8 mouse cellular contexts compared by ENCODE assay signal in the genomic region with DNA sequence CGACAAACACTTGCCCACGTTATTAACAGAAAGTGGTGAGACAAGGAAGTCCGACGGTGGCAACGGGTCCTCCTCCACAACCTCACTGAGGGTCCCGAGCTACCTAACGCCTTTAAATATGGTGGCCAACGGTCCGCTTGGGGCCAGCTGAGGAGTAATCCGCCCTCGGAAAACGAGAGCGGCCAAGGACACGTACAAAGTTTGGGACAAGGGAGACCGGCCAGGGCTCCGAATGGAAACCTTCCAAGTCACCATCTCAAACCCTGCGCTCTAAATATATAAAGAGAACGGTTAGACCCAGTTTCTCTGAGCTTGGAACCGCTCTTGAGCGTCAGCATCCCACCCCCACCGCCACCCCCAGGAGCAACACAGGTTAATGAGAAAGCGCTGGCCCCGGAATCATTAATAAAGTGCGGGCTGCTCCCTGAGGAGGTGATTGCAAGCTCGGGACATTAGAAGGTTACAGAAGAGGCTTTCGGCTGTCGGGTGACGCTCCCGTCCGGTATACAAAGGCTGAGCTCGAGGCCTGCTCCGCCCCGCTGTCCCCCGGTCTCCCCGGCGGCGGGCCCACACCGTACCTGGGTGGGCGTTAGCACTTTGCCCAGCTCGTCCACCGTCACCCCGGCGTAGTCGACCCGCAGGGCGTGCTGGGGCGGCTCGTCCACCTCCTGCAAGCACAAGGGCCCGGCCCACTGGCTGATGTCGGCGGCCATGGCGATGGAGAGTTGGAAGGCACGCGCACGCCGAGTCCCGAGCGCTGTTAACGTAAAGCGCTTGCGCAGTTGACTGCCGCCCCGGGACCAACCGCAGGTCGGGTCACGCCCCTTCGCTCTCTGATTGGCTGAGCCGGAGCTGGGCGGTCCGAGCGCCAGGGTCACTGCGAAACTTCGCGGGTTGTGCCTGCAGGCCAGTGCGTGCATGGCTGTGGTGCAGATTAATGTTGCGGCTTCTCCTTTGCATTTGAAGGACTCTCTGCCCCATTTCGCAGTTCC. TPM values are rescaled to one million over a fixed set of nuclear protein-coding genes. Genes with fewer than 3 reads are reported as not detected.
DNase-seq lines count a peak whose midpoint lies in the region; ATAC-seq and TF ChIP-seq lines count a peak whose summit lies in the region.

A gene (minus strand): TSS at position 795 of the 992 bp plus-strand sequence.

- peak within 1 kb of the TSS; percentile 63 for H3K9ac ChIP-seq in kidney, embryonic 15.5 days

- no peak for TF ChIP-seq POLR2A in bone marrow macrophage, adult 2 months (IDR thresholded peaks at IDR 0.05; ENCODE audit: borderline replicate concordance, low read depth, low read length)
- TF ChIP-seq POLR2A in embryonic fibroblast, embryonic 13.5 days (IDR thresholded peaks at IDR 0.05; ENCODE audit: low read depth, low read length): peak; percentile 61; the same call in 1 of the 2 replicates

- H3K36me3 ChIP-seq in heart, embryonic 10.5 days: peaks cover 33% of the 10 kb centered on the region
- peaks cover 31% of the 10 kb centered on the region for H3K36me3 ChIP-seq in kidney, embryonic 15.5 days

- H3K4me2 ChIP-seq in kidney, embryonic 15.5 days: peak within 1 kb of the TSS; percentile 65

- DNase-seq in A20 (ENCODE audit: low read depth, low spot score): peak; percentile 95
- DNase-seq in heart, embryonic 10.5 days (ENCODE audit: low spot score): peak; percentile 98
- peak; percentile 96 for DNase-seq in liver
- peak; percentile 95 to 97 for DNase-seq in spleen, postnatal 4 days (ENCODE audit: low spot score in 2 of 2)

- ATAC-seq in kidney, embryonic 15.5 days (replicated peaks; ENCODE audit: low FRiP score): peak; percentile 98
- ATAC-seq in monocyte, adult 5-6 weeks (replicated peaks; ENCODE audit: insufficient number of reproducible peaks, low FRiP score, low TSS enrichment, poor library complexity, severe bottlenecking): peak; percentile 97

- H3K4me3 ChIP-seq in bone marrow macrophage, adult 2 months (ENCODE audit: insufficient read depth, low read length): peak within 1 kb of the TSS; percentile 81
- peak within 1 kb of the TSS; percentile 83 for H3K4me3 ChIP-seq in embryonic fibroblast, embryonic 13.5 days (ENCODE audit: insufficient read depth, low read length)
- H3K4me3 ChIP-seq in heart, embryonic 10.5 days: peak within 1 kb of the TSS; percentile 89
- peak within 1 kb of the TSS; percentile 56 for H3K4me3 ChIP-seq in kidney, embryonic 15.5 days (replicated peaks)

- H3K27me3 ChIP-seq in heart, embryonic 10.5 days (ENCODE audit: insufficient read depth, poor library complexity, severe bottlenecking): no peaks in the 10 kb centered on the region
- no peaks in the 10 kb centered on the region for H3K27me3 ChIP-seq in kidney, embryonic 15.5 days

- WGBS in heart, embryonic 10.5 days: under 1% methylated on average over 77 of the region's 77 CpGs
- under 1% methylated on average over 77 of the region's 77 CpGs for WGBS in kidney, embryonic 15.5 days

- H3K9me3 ChIP-seq in heart, embryonic 10.5 days: no peaks in the 10 kb centered on the region
- no peaks in the 10 kb centered on the region for H3K9me3 ChIP-seq in kidney, embryonic 15.5 days (replicated peaks)

- peak within 1 kb of the TSS; percentile 1; the same call in 1 of the 2 replicates for H3K27ac ChIP-seq in bone marrow macrophage, adult 2 months (ENCODE audit: insufficient read depth, low read depth, low read length)
- peak within 1 kb of the TSS; percentile 39 for H3K27ac ChIP-seq in embryonic fibroblast, embryonic 13.5 days (ENCODE audit: insufficient read depth, low read length)
- peak within 1 kb of the TSS; percentile 90 for H3K27ac ChIP-seq in heart, embryonic 10.5 days
- H3K27ac ChIP-seq in kidney, embryonic 15.5 days: peak within 1 kb of the TSS; percentile 33

- peaks cover 10% of the 10 kb centered on the region; the same call in 1 of the 2 replicates for H3K4me1 ChIP-seq in bone marrow macrophage, adult 2 months (ENCODE audit: control insufficient read depth, insufficient read depth, low read length)
- H3K4me1 ChIP-seq in embryonic fibroblast, embryonic 13.5 days (ENCODE audit: control insufficient read depth, insufficient read depth, low read length): peaks cover 7% of the 10 kb centered on the region; the same call in 1 of the 2 replicates
- peaks cover 31% of the 10 kb centered on the region for H3K4me1 ChIP-seq in heart, embryonic 10.5 days
- H3K4me1 ChIP-seq in kidney, embryonic 15.5 days: peaks cover 33% of the 10 kb centered on the region

- no peak for TF ChIP-seq CTCF in bone marrow macrophage, adult 2 months (IDR thresholded peaks at IDR 0.05; ENCODE audit: low read depth, low read length)
- TF ChIP-seq CTCF in embryonic fibroblast, embryonic 13.5 days (IDR thresholded peaks at IDR 0.05; ENCODE audit: borderline replicate concordance, insufficient read depth, low read length): no peak

RNA-seq across cellular contexts. Expression of the gene that starts here (rescaled TPM):
- polyA plus RNA-seq in bone marrow macrophage, adult 2 months (2012; ENCODE audit: insufficient read depth, insufficient read length, missing spikeins): 104 and 117 TPM in 2 replicates
- 275 and 281 TPM in 2 replicates for polyA plus RNA-seq in embryonic fibroblast, embryonic 13.5 days (2011; ENCODE audit: insufficient read length, low read depth, missing spikeins)
- polyA plus RNA-seq in heart, embryonic 10.5 days (2016; fragmentation: Nextera tagmentation; extraction: Ambion mirVana): 614 and 687 TPM in 2 replicates
- polyA plus RNA-seq in kidney, embryonic 15.5 days (2015; fragmentation: Nextera tagmentation; extraction: Ambion mirVana): 760 and 766 TPM in 2 replicates
- 23.5 to 34.1 TPM (median 27.5 TPM) in 3 replicates for total RNA-seq in monocyte, adult 5-6 weeks (2017)

Comparison
In these comparisons a context has a peak if more than half of its experiments do, and no peak if none do; other contexts are left out.
1. Peak in every context shown above with its lines: DNase-seq, ATAC-seq, H3K4me3 ChIP-seq and H3K27ac ChIP-seq.
2. H3K27ac ChIP-seq: peak in every context shown above with its lines; median percentile 90 in heart, embryonic 10.5 days; 39 in embryonic fibroblast, embryonic 13.5 days; 33 in kidney, embryonic 15.5 days; 1 in bone marrow macrophage, adult 2 months.